Mouse (Mus musculus): Measurements from ENCODE around the gene Dkkl1.

DNA sequence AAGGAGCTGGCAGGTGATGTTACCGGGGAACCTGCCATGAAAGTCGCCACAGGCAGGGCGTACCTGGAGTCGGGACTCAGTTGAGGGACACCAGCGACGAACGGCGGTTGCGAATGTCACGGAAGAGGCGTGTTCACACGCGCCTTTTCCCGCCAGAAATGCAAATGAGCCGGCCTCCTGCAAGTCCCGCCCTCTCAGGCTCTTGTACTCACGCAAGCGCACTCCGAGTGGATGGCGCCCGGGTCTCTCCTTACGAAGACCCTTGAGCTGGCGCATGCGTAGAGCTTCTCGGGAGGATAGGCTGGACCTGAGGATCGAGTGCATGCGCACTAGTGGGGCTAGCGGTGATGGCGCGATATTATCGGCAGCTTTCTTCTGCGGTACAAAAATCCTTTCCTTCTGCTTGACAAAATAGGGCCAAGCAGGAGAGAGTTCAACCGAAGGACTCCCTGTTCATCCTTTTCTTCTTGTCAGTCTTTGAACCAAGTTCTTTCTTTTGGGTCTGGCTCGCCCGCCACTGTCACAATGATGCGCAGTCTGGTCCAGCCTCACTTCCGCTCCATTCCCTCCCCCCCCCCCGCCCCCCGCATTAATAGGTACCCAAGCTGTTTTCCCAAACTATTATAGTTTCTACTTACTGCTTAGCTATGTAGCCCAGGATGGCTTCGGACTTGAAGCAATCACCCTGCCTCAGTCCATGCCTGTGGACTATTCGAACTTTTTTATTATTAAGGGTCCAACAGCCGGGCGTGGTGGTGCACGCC, 7.4 kb downstream of the Dkkl1 start, which contains the start of gene Ccdc155:
- TF ChIP-seq CTCF (IDR thresholded peaks at IDR 0.05; ENCODE audit: low read depth, low read length) (no peak), POLR2A (IDR thresholded peaks at IDR 0.05; ENCODE audit: insufficient read depth, low read length) (peak; percentile 75), EP300 (IDR thresholded peaks at IDR 0.05; ENCODE audit: insufficient read depth, low read depth, low read length) (no peak)
